Mouse (Mus musculus) mammary gland, adult 2 months (tissue): ENCODE data around the gene Gna14. TPM values are rescaled to one million over a fixed set of nuclear protein-coding genes. Genes with fewer than 3 reads are reported as not detected.

ENCODE experiments used
- polyA plus RNA-seq: library from polyadenylated mRNA; depleted of rRNA; stranded (reverse); fragments of >200 nt; gene quantifications from 2 replicates; pipeline ENCODE4 v1.2.3, GENCODE M21; 2012; ENCODE audit warnings: low replicate concordance; rRNA removed

Gene Gna14
- 5.8 and 6.6 TPM in 2 replicates for polyA plus RNA-seq

GRCm38 (mm10) chr19:16435531-16436231 is at the start of gene Gna14:
TSS of gene Gna14 (plus strand) at chr19:16435762.

